Mouse (Mus musculus) heart, postnatal 0 days (tissue): ENCODE results near the gene Slc38a5. TPM values are rescaled to one million over a fixed set of nuclear protein-coding genes. Genes with fewer than 3 reads are reported as not detected.

Source experiments
- ATAC-seq: fragments of 200-750 bp; cut with Nextera tagmentation; 2 replicates; pipeline ENCODE4 v1.8.0; 2017; ENCODE audit warnings: low read depth, moderate number of reproducible peaks, moderate library complexity; ENCODE audit not compliant: insufficient read depth
- DNase-seq: peaks from one replicate; pipeline ENCODE4 v3.0.0-alpha.2; 2016; ENCODE audit warnings: low spot score
- H3K27ac ChIP-seq: fragments of 300-500 bp; sonication (generic); 2 replicates; pipeline ENCODE4 v1.5.1; 2014; ENCODE audit warnings: low read depth, mild to moderate bottlenecking
- H3K27me3 ChIP-seq: fragments of 300-500 bp; sonication (generic); 2 replicates; pipeline ENCODE4 v1.6.1; 2014; ENCODE audit warnings: low read length, mixed read lengths; ENCODE audit not compliant: control insufficient read depth, insufficient read depth
- H3K36me3 ChIP-seq: fragments of 300-500 bp; sonication (generic); replicated peaks from 2 replicates; pipeline ENCODE4 v1.6.1; 2014; ENCODE audit warnings: low read length, mixed read lengths; ENCODE audit not compliant: control insufficient read depth, insufficient read depth
- H3K4me1 ChIP-seq: fragments of 300-500 bp; sonication (generic); 2 replicates; pipeline ENCODE4 v1.6.1; 2014; ENCODE audit warnings: antibody characterized with exemption; ENCODE audit not compliant: control insufficient read depth, insufficient read depth
- H3K4me2 ChIP-seq: fragments of 300-500 bp; sonication (generic); 2 replicates; pipeline ENCODE4 v1.6.1; 2014; ENCODE audit warnings: low read depth, mild to moderate bottlenecking, low read length, moderate library complexity
- H3K4me3 ChIP-seq: fragments of 300-500 bp; sonication (generic); 2 replicates; pipeline ENCODE4 v1.5.1; 2014; ENCODE audit warnings: low read depth, low read length
- H3K9ac ChIP-seq: fragments of 300-500 bp; sonication (generic); replicated peaks from 2 replicates; pipeline ENCODE4 v1.6.1; 2014; ENCODE audit warnings: low read depth, low read length, mixed read lengths
- H3K9me3 ChIP-seq: fragments of 300-500 bp; sonication (generic); replicated peaks from 2 replicates; pipeline ENCODE4 v1.6.1; 2016; ENCODE audit warnings: low read length; ENCODE audit not compliant: control insufficient read depth
- CTCF ChIP-seq: IDR thresholded peaks from 2 replicates; pipeline ENCODE4 v1.5.1; 2016; ENCODE audit warnings: antibody characterized with exemption, control low read depth, low read depth
- EP300 ChIP-seq: IDR thresholded peaks from 2 replicates; pipeline ENCODE4 v1.6.1; 2016; ENCODE audit warnings: antibody characterized with exemption, low read depth
- WGBS: fragments of 180-500 bp; shearing (Covaris S2); extraction: QIAGEN DNeasy Blood & Tissue Kit; methylation state at CpG from one replicate; pipeline ENCODE4 v1.1.7; 2014; 5-methylcytosine and 5-hydroxymethylcytosine counted together
- polyA plus RNA-seq: library from polyadenylated mRNA; unstranded; fragments of >200 nt; fragmentation: Nextera tagmentation; extraction: Ambion mirVana; gene quantifications from 2 replicates; pipeline ENCODE4 v1.2.1, GENCODE M21; 2015
- total RNA-seq: library from RNA; depleted of rRNA; stranded (reverse); fragments of >200 nt; gene quantifications from 2 replicates; pipeline ENCODE4 v1.2.3, GENCODE M21; 2014; ENCODE audit warnings: low replicate concordance; rRNA removed

The Slc38a5 gene
- 10.5 and 20.4 TPM in 2 replicates for total RNA-seq
- 5.0 and 5.8 TPM in 2 replicates for polyA plus RNA-seq

- no peak for ATAC-seq
- Histone ChIP-seq H3K9me3 (no peaks in the 10 kb centered on the region), H3K27me3 (no peaks in the 10 kb centered on the region), H3K27ac (no peak within 1 kb of the TSS), H3K4me3 (peak within 1 kb of the TSS; percentile 34), H3K4me2 (peak within 1 kb of the TSS; percentile 53), H3K36me3 (no peaks in the 10 kb centered on the region), H3K4me1 (no peaks in the 10 kb centered on the region), H3K9ac (no peak within 1 kb of the TSS)
- no peak for DNase-seq
- no peak for TF ChIP-seq CTCF
- 23% methylated on average over 13 of the region's 15 CpGs for WGBS
Measured at GRCm38 (mm10) chrX:8271083-8271820, at the start of gene Slc38a5. Gene Slc38a5 (plus strand): TSS chrX:8271133.

- TF ChIP-seq EP300, result no peak
- no peak for TF ChIP-seq CTCF
- Histone ChIP-seq H3K27me3 (no peaks in the 10 kb centered on the region), H3K36me3 (no peaks in the 10 kb centered on the region), H3K4me3 (no peak overlapping the region), H3K27ac (no peak overlapping the region), H3K4me1 (no peaks in the 10 kb centered on the region), H3K4me2 (no peak overlapping the region), H3K9me3 (no peaks in the 10 kb centered on the region), H3K9ac (no peak overlapping the region)
- ATAC-seq (no peak), DNase-seq (no peak)
- 52% methylated on average over 3 of the region's 3 CpGs for WGBS
Measured at GRCm38 (mm10) chrX:8222296-8222677, 48.6 kb upstream of the Slc38a5 start.

GRCm38 (mm10) chrX:8222678-8223421, 48.1 kb upstream of the Slc38a5 start:
- Histone ChIP-seq H3K27ac (no peak overlapping the region), H3K36me3 (no peaks in the 10 kb centered on the region), H3K4me2 (no peak overlapping the region), H3K4me3 (no peak overlapping the region), H3K4me1 (no peaks in the 10 kb centered on the region), H3K9ac (no peak overlapping the region), H3K9me3 (no peaks in the 10 kb centered on the region), H3K27me3 (no peaks in the 10 kb centered on the region)
- WGBS, result 62% methylated on average over 7 of the region's 7 CpGs
- no peak for DNase-seq
- TF ChIP-seq CTCF (no peak), EP300 (no peak)
- no peak for ATAC-seq

- Histone ChIP-seq H3K4me1 (no peaks in the 10 kb centered on the region), H3K36me3 (no peaks in the 10 kb centered on the region), H3K4me3 (no peak overlapping the region), H3K27me3 (no peaks in the 10 kb centered on the region), H3K27ac (no peak overlapping the region), H3K4me2 (no peak overlapping the region), H3K9me3 (no peaks in the 10 kb centered on the region), H3K9ac (no peak overlapping the region)
- DNase-seq, result no peak
- WGBS, result 72% methylated on average over 7 of the region's 7 CpGs
- no peak for ATAC-seq
- TF ChIP-seq EP300 (no peak), CTCF (no peak)
Measured at GRCm38 (mm10) chrX:8223473-8223872, 47.5 kb upstream of the Slc38a5 start.

GRCm38 (mm10) chrX:8230272-8230671, 40.7 kb upstream of the Slc38a5 start:
- H3K27ac ChIP-seq, result no peak overlapping the region
- H3K4me3 ChIP-seq, result no peak overlapping the region
- WGBS, result 78% methylated on average over 4 of the region's 4 CpGs
- no peak overlapping the region for H3K4me2 ChIP-seq
- ATAC-seq (no peak), DNase-seq (no peak)
- no peaks in the 10 kb centered on the region for H3K9me3 ChIP-seq
- H3K27me3 ChIP-seq, result no peaks in the 10 kb centered on the region
- no peak overlapping the region for H3K9ac ChIP-seq
- TF ChIP-seq EP300, result no peak
- TF ChIP-seq CTCF, result no peak
- H3K36me3 ChIP-seq, result no peaks in the 10 kb centered on the region
- H3K4me1 ChIP-seq, result no peaks in the 10 kb centered on the region

GRCm38 (mm10) chrX:8233602-8234001, 37.3 kb upstream of the Slc38a5 start:
- ATAC-seq (no peak), DNase-seq (no peak)
- H3K9ac ChIP-seq, result no peak overlapping the region
- H3K4me1 ChIP-seq, result no peaks in the 10 kb centered on the region
- no peaks in the 10 kb centered on the region for H3K9me3 ChIP-seq
- no peaks in the 10 kb centered on the region for H3K36me3 ChIP-seq
- WGBS, result 70% methylated on average over 3 of the region's 3 CpGs
- H3K27me3 ChIP-seq, result no peaks in the 10 kb centered on the region
- H3K27ac ChIP-seq, result no peak overlapping the region
- H3K4me3 ChIP-seq, result no peak overlapping the region
- TF ChIP-seq CTCF, result no peak
- TF ChIP-seq EP300, result no peak
- H3K4me2 ChIP-seq, result no peak overlapping the region
